Mouse (Mus musculus): Measurements from ENCODE around the gene Hint2.

GRCm38 (mm10) chr4:43656339-43657109 is at the start of gene Hint2:
- TF ChIP-seq MAFK (IDR thresholded peaks at IDR 0.05; ENCODE audit: insufficient read depth, low read depth, low read length): no peak
- TF ChIP-seq ZC3H11A (IDR thresholded peaks at IDR 0.05; ENCODE audit: borderline replicate concordance, low read depth, low read length): no peak

All from ES-E14 (cell line).